Mouse (Mus musculus) cerebellum, adult 2 months (tissue): Measurements from ENCODE around the gene Stambpl1.

ENCODE experiments used
- CTCF ChIP-seq: fragments of 200-500 bp; IDR thresholded peaks from 2 replicates; pipeline ENCODE4 v1.5.1; 2011; ENCODE audit warnings: low read depth, mild to moderate bottlenecking, control low read depth, low read length, moderate library complexity, borderline replicate concordance; ENCODE audit not compliant: insufficient read depth
- POLR2A ChIP-seq: fragments of 200-500 bp; IDR thresholded peaks from 2 replicates; pipeline ENCODE4 v1.6.1; 2011; ENCODE audit warnings: low read length, control low read depth, borderline replicate concordance; ENCODE audit not compliant: insufficient read depth

DNA sequence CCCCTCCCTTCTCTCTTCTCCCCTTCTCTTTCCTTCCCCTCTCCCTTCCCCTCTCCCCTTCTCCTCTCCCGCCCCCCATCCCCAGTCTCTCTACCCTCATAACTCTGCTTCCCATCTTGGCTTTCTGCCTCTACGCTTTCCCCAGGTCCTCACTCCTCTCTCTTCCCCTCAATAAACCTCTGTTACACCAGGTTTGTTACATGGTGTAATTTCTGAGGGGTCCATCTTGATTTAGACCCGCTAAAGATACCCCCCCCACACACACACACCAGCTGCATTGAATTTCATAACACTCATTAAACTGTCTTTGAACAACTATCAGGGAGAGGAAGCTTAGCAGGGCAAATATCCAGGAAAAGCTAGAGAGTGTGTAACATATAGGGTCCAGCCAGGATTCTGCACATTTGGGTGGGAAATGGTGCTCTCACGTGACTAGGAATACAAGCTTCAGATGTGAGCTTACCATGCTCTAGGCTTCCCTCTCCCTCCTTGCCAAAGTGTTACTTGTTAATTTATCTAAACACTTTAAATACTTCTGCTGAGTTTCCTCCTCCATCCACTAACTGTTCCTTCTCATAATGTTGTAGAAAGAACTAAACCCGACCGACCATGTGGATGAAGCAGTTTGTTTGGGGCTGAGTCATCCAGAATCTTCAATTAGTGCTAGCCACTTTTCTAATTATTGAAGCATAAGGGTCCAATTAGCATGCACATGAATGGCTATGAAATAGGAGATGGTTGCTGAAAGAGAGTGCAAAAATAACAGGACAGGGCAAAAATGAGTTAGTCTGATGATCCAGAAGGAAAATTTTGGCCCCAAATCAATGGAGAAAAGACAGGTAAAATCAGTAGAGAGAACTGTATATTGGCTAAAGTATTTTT lies 38.5 kb upstream of the Stambpl1 start:
- TF ChIP-seq CTCF: no peak
- TF ChIP-seq POLR2A: no peak
